Mouse (Mus musculus) intestine, postnatal 0 days (tissue): Measurements from ENCODE around the gene Fermt3. TPM values are rescaled to one million over a fixed set of nuclear protein-coding genes. Genes with fewer than 3 reads are reported as not detected.
"Not testable (repeated sequence)": the region's sequence is repeated elsewhere in the genome, so short reads cannot be mapped to it uniquely, and the experiment has no call there.

ENCODE experiments used
- ATAC-seq: fragments of 200-750 bp; cut with Nextera tagmentation; 2 replicates; pipeline ENCODE4 v1.8.0; 2017; ENCODE audit warnings: mild to moderate bottlenecking, moderate TSS enrichment, moderate library complexity
- H3K27ac ChIP-seq: fragments of 300-500 bp; sonication (generic); 2 replicates; pipeline ENCODE4 v1.5.1; 2014; ENCODE audit warnings: mild to moderate bottlenecking, low read depth, low read length, moderate library complexity
- H3K27me3 ChIP-seq: fragments of 300-500 bp; sonication (generic); replicated peaks from 2 replicates; pipeline ENCODE4 v1.6.1; 2014; ENCODE audit warnings: low read length, mixed read lengths; ENCODE audit not compliant: control insufficient read depth, insufficient read depth
- H3K36me3 ChIP-seq: fragments of 300-500 bp; sonication (generic); 2 replicates; pipeline ENCODE4 v1.6.1; 2014; ENCODE audit warnings: mild to moderate bottlenecking, moderate library complexity; ENCODE audit not compliant: control insufficient read depth, insufficient read depth
- H3K4me1 ChIP-seq: fragments of 300-500 bp; sonication (generic); replicated peaks from 2 replicates; pipeline ENCODE4 v1.6.1; 2014; ENCODE audit warnings: antibody characterized with exemption, low read length, mixed read lengths; ENCODE audit not compliant: control insufficient read depth, insufficient read depth
- H3K4me2 ChIP-seq: fragments of 300-500 bp; sonication (generic); replicated peaks from 2 replicates; pipeline ENCODE4 v1.6.1; 2014; ENCODE audit warnings: low read depth, mild to moderate bottlenecking, moderate library complexity
- H3K4me3 ChIP-seq: fragments of 300-500 bp; sonication (generic); 2 replicates; pipeline ENCODE4 v1.5.1; 2014; ENCODE audit warnings: low read depth, low read length
- H3K9ac ChIP-seq: fragments of 300-500 bp; sonication (generic); 2 replicates; pipeline ENCODE4 v1.6.1; 2014; ENCODE audit warnings: mild to moderate bottlenecking, low read depth, low read length
- H3K9me3 ChIP-seq: fragments of 300-500 bp; sonication (generic); 2 replicates; pipeline ENCODE4 v1.6.1; 2016; ENCODE audit warnings: mixed run types; ENCODE audit not compliant: control insufficient read depth
- CTCF ChIP-seq: sonication (generic); IDR thresholded peaks from 2 replicates; pipeline ENCODE4 v1.5.1; 2016; ENCODE audit warnings: low read depth, mild to moderate bottlenecking, control low read depth, antibody characterized with exemption, moderate library complexity
- WGBS: fragments of 180-500 bp; shearing (Covaris S2); extraction: QIAGEN DNeasy Blood & Tissue Kit; methylation state at CpG from one replicate; pipeline ENCODE4 v1.1.7; 2014; 5-methylcytosine and 5-hydroxymethylcytosine counted together
- polyA plus RNA-seq: library from polyadenylated mRNA; unstranded; fragments of >200 nt; fragmentation: Nextera tagmentation; extraction: Ambion mirVana; gene quantifications from 2 replicates; pipeline ENCODE4 v1.2.1, GENCODE M21; 2015

Gene Fermt3
- polyA plus RNA-seq, 1 experiment from 2014 or later = 8.9 TPM

GRCm38 (mm10) chr19:6994002-6994401 lies 25.3 kb downstream of the Fermt3 start:
- Histone ChIP-seq H3K36me3 (peaks cover 4% of the 10 kb centered on the region; the same call in 1 of the 2 replicates), H3K27ac (no peak overlapping the region), H3K4me2 (peak overlapping the region; percentile 74; the same call in 1 of the 2 replicates), H3K27me3 (no peaks in the 10 kb centered on the region), H3K9ac (no peak overlapping the region), H3K9me3 (no peaks in the 10 kb centered on the region), H3K4me1 (peaks cover 9% of the 10 kb centered on the region; the same call in 1 of the 2 replicates), H3K4me3 (no peak overlapping the region)
- no peak for ATAC-seq
- 82% methylated on average over 8 of the region's 8 CpGs for WGBS
- no peak for TF ChIP-seq CTCF

GRCm38 (mm10) chr19:6993011-6993770 lies 26.1 kb downstream of the Fermt3 start:
- no peak for ATAC-seq
- peak overlapping the region; percentile 46; the same call in 1 of the 2 replicates for H3K27ac ChIP-seq
- H3K36me3 ChIP-seq = 0 out of 2 replicates have a peak, but pooled peaks cover 4% of the 10 kb centered on the region
- peak overlapping the region; percentile 58 for H3K4me3 ChIP-seq
- peak overlapping the region; percentile 62 for H3K9ac ChIP-seq
- H3K4me1 ChIP-seq = peaks cover 9% of the 10 kb centered on the region; the same call in 1 of the 2 replicates
- H3K9me3 ChIP-seq = no peaks in the 10 kb centered on the region
- peak overlapping the region; percentile 94 for H3K4me2 ChIP-seq
- 0 out of 2 replicates have a peak, but pooled peaks have one; percentile 12 for TF ChIP-seq CTCF
- no peaks in the 10 kb centered on the region for H3K27me3 ChIP-seq
- WGBS = 58% methylated on average over 14 of the region's 14 CpGs

GRCm38 (mm10) chr19:6992011-6992858 lies 27.0 kb downstream of the Fermt3 start, which contains the start of gene Dnajc4:
Gene Dnajc4 (minus strand): TSS chr19:6992572.
- Histone ChIP-seq H3K27me3 (no peaks in the 10 kb centered on the region), H3K27ac (peak within 1 kb of the TSS; percentile 46; the same call in 1 of the 2 replicates), H3K4me3 (peak within 1 kb of the TSS; percentile 58), H3K4me2 (peak within 1 kb of the TSS; percentile 94), H3K4me1 (peaks cover 9% of the 10 kb centered on the region; the same call in 1 of the 2 replicates), H3K9me3 (no peaks in the 10 kb centered on the region), H3K9ac (peak within 1 kb of the TSS; percentile 62), H3K36me3 (0 out of 2 replicates have a peak, but pooled peaks cover 4% of the 10 kb centered on the region)
- peak; percentile 38 for TF ChIP-seq CTCF
- WGBS = 2% methylated on average over 37 of the region's 37 CpGs
- peak; percentile 91 for ATAC-seq

GRCm38 (mm10) chr19:6991166-6991565 lies 28.1 kb downstream of the Fermt3 start:
- peak overlapping the region; percentile 94; the same call in 1 of the 2 replicates for H3K4me2 ChIP-seq
- H3K27ac ChIP-seq, ATAC-seq, H3K27me3 ChIP-seq, H3K4me1 ChIP-seq, H3K36me3 ChIP-seq, H3K4me3 ChIP-seq, H3K9ac ChIP-seq, H3K9me3 ChIP-seq: not testable (repeated sequence)
- WGBS = 94% methylated on average over 6 of the region's 6 CpGs

GRCm38 (mm10) chr19:6990712-6991111 lies 28.6 kb downstream of the Fermt3 start:
- 85% methylated on average over 6 of the region's 6 CpGs for WGBS
- ATAC-seq = no peak
- H3K9me3 ChIP-seq = no peaks in the 10 kb centered on the region

GRCm38 (mm10) chr19:6989251-6989650 lies 30.0 kb downstream of the Fermt3 start:
- no peak for TF ChIP-seq CTCF
- H3K4me1 ChIP-seq = peaks cover 6% of the 10 kb centered on the region; the same call in 1 of the 2 replicates
- 87% methylated on average over 8 of the region's 8 CpGs for WGBS
- no peak overlapping the region for H3K4me3 ChIP-seq
- H3K27ac ChIP-seq = no peak overlapping the region
- no peak overlapping the region for H3K4me2 ChIP-seq
- no peak for ATAC-seq
- H3K36me3 ChIP-seq = peaks cover 6% of the 10 kb centered on the region; the same call in 1 of the 2 replicates
- H3K9ac ChIP-seq = no peak overlapping the region
- no peaks in the 10 kb centered on the region for H3K9me3 ChIP-seq
- H3K27me3 ChIP-seq = no peaks in the 10 kb centered on the region

More at GRCm38 (mm10) chr19:6990712-6991111, 28.6 kb downstream of the Fermt3 start:
- Histone ChIP-seq H3K36me3 (0 out of 2 replicates have a peak, but pooled peaks cover 4% of the 10 kb centered on the region), H3K27me3 (no peaks in the 10 kb centered on the region), H3K4me3 (no peak overlapping the region), H3K4me2 (no peak overlapping the region), H3K27ac (no peak overlapping the region), H3K4me1 (peaks cover 6% of the 10 kb centered on the region; the same call in 1 of the 2 replicates), H3K9ac (no peak overlapping the region)
- no peak for TF ChIP-seq CTCF
